Mouse (Mus musculus): Measurements from ENCODE around the gene Ccdc78. TPM values are rescaled to one million over a fixed set of nuclear protein-coding genes. Genes with fewer than 3 reads are reported as not detected.
A peak's percentile ranks its signal among the peaks of the same experiment; 100 is the strongest.

Gene Ccdc78
- polyA plus RNA-seq, 1 experiment from 2014 or later: 0.18 TPM

DNA sequence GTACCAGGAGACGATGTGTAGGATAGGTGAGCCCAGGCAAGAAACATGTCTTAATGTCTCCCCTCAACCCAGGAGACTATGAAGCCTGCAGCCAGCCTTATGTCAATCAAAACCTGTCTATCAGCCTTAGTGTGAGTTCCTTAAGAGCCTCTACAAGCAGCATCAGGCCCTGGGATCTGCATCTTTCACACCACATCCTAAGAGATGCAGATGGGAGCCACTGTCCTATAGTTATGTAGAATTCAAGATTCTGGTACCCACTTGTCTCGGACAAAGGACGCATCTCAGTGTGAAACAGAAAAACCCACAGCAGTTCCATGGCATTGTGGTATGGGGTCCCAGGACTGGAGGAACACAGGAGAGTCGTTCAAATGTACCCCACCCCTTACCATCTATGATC lies 31.3 kb upstream of the Ccdc78 start:
- Histone ChIP-seq H3K9ac (replicated peaks; ENCODE audit: low read length) (no peak overlapping the region), H3K4me3 (replicated peaks; ENCODE audit: low read depth, low read length) (no peak overlapping the region), H3K4me2 (ENCODE audit: low read length) (no peak overlapping the region), H3K9me3 (ENCODE audit: control insufficient read depth, low read length) (no peaks in the 10 kb centered on the region), H3K36me3 (ENCODE audit: control insufficient read depth, insufficient read depth, low read length) (no peaks in the 10 kb centered on the region), H3K4me1 (ENCODE audit: control insufficient read depth, insufficient read depth, low read length) (no peaks in the 10 kb centered on the region), H3K27ac (replicated peaks; ENCODE audit: low read depth, low read length) (no peak overlapping the region), H3K27me3 (ENCODE audit: control insufficient read depth, insufficient read depth, low read length) (no peaks in the 10 kb centered on the region)
- ATAC-seq (ENCODE audit: low FRiP score, low TSS enrichment) (no peak), DNase-seq (no peak)
- 78% methylated on average over 4 of the region's 4 CpGs for WGBS

DNA sequence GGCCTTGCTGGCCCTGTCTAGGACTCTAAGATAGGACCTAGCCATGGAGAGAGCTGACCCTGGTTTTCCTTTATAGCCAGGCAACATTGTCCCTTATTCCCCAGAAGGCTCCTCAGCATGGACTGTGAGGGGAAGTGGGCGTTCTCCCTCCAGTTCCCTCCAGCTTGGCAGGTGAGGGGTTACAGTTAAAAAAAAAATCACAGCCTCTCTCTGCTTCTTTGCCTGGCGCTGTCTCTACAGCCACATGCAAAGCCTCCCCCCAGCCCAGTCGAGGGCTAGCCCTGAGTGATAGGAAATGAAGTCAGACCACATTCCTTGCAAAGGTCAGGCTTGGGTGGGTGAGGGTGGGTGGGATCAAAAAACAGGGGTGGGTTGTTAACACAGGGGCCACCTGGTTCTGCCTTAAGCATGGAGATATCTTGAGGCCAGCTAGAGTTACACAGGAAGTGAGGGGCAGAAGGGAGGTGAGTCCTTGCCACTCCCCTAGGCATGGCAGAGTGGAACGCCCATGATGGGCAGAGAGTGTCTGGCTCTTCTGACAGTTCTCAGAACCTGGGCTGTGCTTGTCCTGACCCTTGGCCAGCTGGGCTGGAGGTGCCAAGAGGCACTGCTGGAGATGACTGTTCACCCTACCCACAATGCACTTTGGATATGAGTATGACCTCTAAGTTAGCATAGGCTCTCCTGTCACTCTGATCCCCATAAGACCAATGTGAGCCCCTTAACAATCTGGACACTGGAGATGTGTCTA lies 30.6 kb upstream of the Ccdc78 start:
- Histone ChIP-seq H3K4me3 (replicated peaks; ENCODE audit: low read depth, low read length) (no peak overlapping the region), H3K4me1 (ENCODE audit: control insufficient read depth, insufficient read depth, low read length) (no peaks in the 10 kb centered on the region), H3K9me3 (ENCODE audit: control insufficient read depth, low read length) (no peaks in the 10 kb centered on the region), H3K4me2 (ENCODE audit: low read length) (no peak overlapping the region), H3K27ac (replicated peaks; ENCODE audit: low read depth, low read length) (no peak overlapping the region), H3K36me3 (ENCODE audit: control insufficient read depth, insufficient read depth, low read length) (no peaks in the 10 kb centered on the region), H3K27me3 (ENCODE audit: control insufficient read depth, insufficient read depth, low read length) (no peaks in the 10 kb centered on the region), H3K9ac (replicated peaks; ENCODE audit: low read length) (no peak overlapping the region)
- no peak for DNase-seq
- no peak for ATAC-seq (ENCODE audit: low FRiP score, low TSS enrichment)
- WGBS: 70% methylated on average over 4 of the region's 4 CpGs

DNA sequence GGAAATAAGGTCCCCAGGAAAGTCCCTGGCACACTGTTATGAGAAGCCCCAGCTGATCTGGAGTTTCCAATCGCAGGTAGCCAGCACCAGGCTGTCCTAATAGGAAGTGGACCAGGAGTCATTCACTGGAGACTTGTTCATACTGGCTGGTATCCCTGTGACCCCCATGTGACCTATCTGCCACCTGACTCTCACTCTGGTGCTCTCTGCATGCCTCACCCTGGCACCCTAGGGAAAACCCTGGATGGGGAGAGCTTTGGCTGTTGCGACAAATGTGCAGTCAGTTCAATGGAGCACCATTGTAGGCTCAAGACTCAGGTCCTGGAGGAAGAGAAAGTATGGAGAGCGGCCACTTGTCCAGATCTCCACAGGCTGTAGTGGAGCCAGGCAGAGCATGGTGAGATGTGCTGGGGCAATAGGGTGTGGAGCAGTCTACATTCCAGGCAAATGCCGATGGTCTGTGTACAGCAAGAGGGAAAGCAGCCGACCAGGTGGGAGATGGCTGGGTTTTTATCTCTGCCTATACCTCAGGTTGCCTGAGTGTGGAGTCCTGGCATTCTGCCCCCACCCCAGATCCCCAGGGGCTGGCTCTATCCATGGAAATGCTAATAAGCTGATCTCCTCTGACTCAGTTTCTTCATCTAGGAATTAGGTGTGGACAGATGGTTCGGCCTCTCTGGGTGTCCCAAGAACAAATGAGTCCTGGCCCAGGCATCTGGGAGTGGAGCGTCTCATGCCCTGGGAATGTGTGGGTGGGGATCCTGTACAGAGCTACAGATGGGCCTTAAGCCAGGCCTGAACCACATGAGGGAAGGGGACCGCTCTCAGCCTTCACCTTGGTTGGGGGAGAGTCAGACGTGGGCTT lies 29.8 kb upstream of the Ccdc78 start:
- no peak overlapping the region for H3K9ac ChIP-seq (replicated peaks; ENCODE audit: low read length)
- DNase-seq (no peak), ATAC-seq (ENCODE audit: low FRiP score, low TSS enrichment) (no peak)
- H3K4me1 ChIP-seq (ENCODE audit: control insufficient read depth, insufficient read depth, low read length): no peaks in the 10 kb centered on the region
- no peak overlapping the region for H3K4me3 ChIP-seq (replicated peaks; ENCODE audit: low read depth, low read length)
- H3K36me3 ChIP-seq (ENCODE audit: control insufficient read depth, insufficient read depth, low read length): no peaks in the 10 kb centered on the region
- WGBS: 78% methylated on average over 9 of the region's 9 CpGs
- H3K4me2 ChIP-seq (ENCODE audit: low read length): no peak overlapping the region
- no peaks in the 10 kb centered on the region for H3K9me3 ChIP-seq (ENCODE audit: control insufficient read depth, low read length)
- H3K27me3 ChIP-seq (ENCODE audit: control insufficient read depth, insufficient read depth, low read length): no peaks in the 10 kb centered on the region
- H3K27ac ChIP-seq (replicated peaks; ENCODE audit: low read depth, low read length): no peak overlapping the region

DNA sequence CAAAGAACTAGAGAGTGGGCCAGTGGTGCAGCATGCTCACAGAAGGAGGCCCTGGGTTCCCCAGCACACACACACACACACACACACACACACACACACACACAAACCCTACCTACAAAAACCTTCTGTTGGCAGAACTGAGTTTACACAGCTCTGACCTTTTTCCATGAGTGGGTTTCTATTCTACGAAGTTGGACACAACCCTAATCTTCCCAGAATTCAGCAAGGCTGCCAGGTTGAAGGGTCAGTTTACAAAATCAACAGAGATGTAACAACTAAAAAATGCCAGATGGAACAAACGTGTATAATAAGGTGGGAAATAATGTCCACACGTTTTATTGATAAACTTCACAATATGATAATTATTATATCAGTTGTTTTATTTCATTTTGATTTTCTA lies 28.7 kb upstream of the Ccdc78 start:
- ATAC-seq (ENCODE audit: low FRiP score, low TSS enrichment): no peak
- H3K9ac ChIP-seq (replicated peaks; ENCODE audit: low read length): no peak overlapping the region
- no peaks in the 10 kb centered on the region for H3K4me1 ChIP-seq (ENCODE audit: control insufficient read depth, insufficient read depth, low read length)
- no peaks in the 10 kb centered on the region for H3K9me3 ChIP-seq (ENCODE audit: control insufficient read depth, low read length)
- 82% methylated on average over 3 of the region's 3 CpGs for WGBS
- H3K27ac ChIP-seq (replicated peaks; ENCODE audit: low read depth, low read length): no peak overlapping the region
- no peak overlapping the region for H3K4me3 ChIP-seq (replicated peaks; ENCODE audit: low read depth, low read length)
- H3K36me3 ChIP-seq (ENCODE audit: control insufficient read depth, insufficient read depth, low read length): no peaks in the 10 kb centered on the region
- no peak overlapping the region for H3K4me2 ChIP-seq (ENCODE audit: low read length)
- no peaks in the 10 kb centered on the region for H3K27me3 ChIP-seq (ENCODE audit: control insufficient read depth, insufficient read depth, low read length)
- no peak for DNase-seq

DNA sequence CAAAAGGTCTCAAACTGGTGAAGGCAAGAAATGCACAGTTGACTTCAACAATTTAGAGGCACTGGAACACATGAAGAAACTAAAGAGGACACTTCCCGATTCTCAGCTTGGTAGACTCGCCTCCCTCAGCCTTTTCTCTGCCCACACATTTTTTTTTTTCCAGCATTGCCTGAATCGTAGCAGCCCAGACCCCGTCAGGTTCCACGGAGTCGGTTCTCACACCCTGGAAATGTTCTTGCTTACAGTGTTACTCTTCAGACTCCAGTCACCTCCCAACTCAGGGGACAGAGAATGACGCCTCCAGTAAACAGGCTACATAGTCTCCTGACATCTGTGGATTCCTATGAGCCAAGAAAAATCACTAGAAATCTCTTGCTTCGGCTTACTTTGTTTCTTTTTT lies 26.2 kb upstream of the Ccdc78 start:
- DNase-seq (no peak), ATAC-seq (ENCODE audit: low FRiP score, low TSS enrichment) (no peak)
- no peak overlapping the region for H3K9ac ChIP-seq (replicated peaks; ENCODE audit: low read length)
- no peaks in the 10 kb centered on the region for H3K27me3 ChIP-seq (ENCODE audit: control insufficient read depth, insufficient read depth, low read length)
- H3K4me1 ChIP-seq (ENCODE audit: control insufficient read depth, insufficient read depth, low read length): no peaks in the 10 kb centered on the region
- H3K9me3 ChIP-seq (ENCODE audit: control insufficient read depth, low read length): no peaks in the 10 kb centered on the region
- H3K4me2 ChIP-seq (ENCODE audit: low read length): no peak overlapping the region
- WGBS: 80% methylated on average over 8 of the region's 8 CpGs
- no peak overlapping the region for H3K27ac ChIP-seq (replicated peaks; ENCODE audit: low read depth, low read length)
- H3K4me3 ChIP-seq (replicated peaks; ENCODE audit: low read depth, low read length): no peak overlapping the region
- H3K36me3 ChIP-seq (ENCODE audit: control insufficient read depth, insufficient read depth, low read length): no peaks in the 10 kb centered on the region

GRCm38 (mm10) chr17:25761561-25761970 lies 24.8 kb upstream of the Ccdc78 start:
- ATAC-seq (ENCODE audit: low FRiP score, low TSS enrichment): no peak
- H3K27ac ChIP-seq (replicated peaks; ENCODE audit: low read depth, low read length): no peak overlapping the region
- 22% methylated on average over 4 of the region's 4 CpGs for WGBS

GRCm38 (mm10) chr17:25762591-25762990 lies 23.8 kb upstream of the Ccdc78 start:
- 16% methylated on average over 3 of the region's 3 CpGs for WGBS
- DNase-seq: no peak
- H3K4me1 ChIP-seq (ENCODE audit: control insufficient read depth, insufficient read depth, low read length): no peaks in the 10 kb centered on the region
- no peak for ATAC-seq (ENCODE audit: low FRiP score, low TSS enrichment)
- no peak overlapping the region for H3K4me2 ChIP-seq (ENCODE audit: low read length)
- no peak overlapping the region for H3K9ac ChIP-seq (replicated peaks; ENCODE audit: low read length)
- H3K4me3 ChIP-seq (replicated peaks; ENCODE audit: low read depth, low read length): no peak overlapping the region
- no peaks in the 10 kb centered on the region for H3K36me3 ChIP-seq (ENCODE audit: control insufficient read depth, insufficient read depth, low read length)
- no peaks in the 10 kb centered on the region for H3K27me3 ChIP-seq (ENCODE audit: control insufficient read depth, insufficient read depth, low read length)
- H3K27ac ChIP-seq (replicated peaks; ENCODE audit: low read depth, low read length): no peak overlapping the region
- no peaks in the 10 kb centered on the region for H3K9me3 ChIP-seq (ENCODE audit: control insufficient read depth, low read length)

More at GRCm38 (mm10) chr17:25761561-25761970, 24.8 kb upstream of the Ccdc78 start:
- H3K27me3 ChIP-seq (ENCODE audit: control insufficient read depth, insufficient read depth, low read length): no peaks in the 10 kb centered on the region
- H3K36me3 ChIP-seq (ENCODE audit: control insufficient read depth, insufficient read depth, low read length): no peaks in the 10 kb centered on the region
- no peaks in the 10 kb centered on the region for H3K9me3 ChIP-seq (ENCODE audit: control insufficient read depth, low read length)
- H3K4me1 ChIP-seq (ENCODE audit: control insufficient read depth, insufficient read depth, low read length): no peaks in the 10 kb centered on the region
- H3K4me3 ChIP-seq (replicated peaks; ENCODE audit: low read depth, low read length): no peak overlapping the region
- H3K9ac ChIP-seq (replicated peaks; ENCODE audit: low read length): no peak overlapping the region
- no peak for DNase-seq
- no peak overlapping the region for H3K4me2 ChIP-seq (ENCODE audit: low read length)

- 52% methylated on average over 5 of the region's 5 CpGs for WGBS
- no peak overlapping the region for H3K9ac ChIP-seq (replicated peaks; ENCODE audit: low read length)
These were observed 20.5 kb upstream of the Ccdc78 start for GRCm38 (mm10) chr17:25765886-25766285.

More at GRCm38 (mm10) chr17:25765886-25766285, 20.5 kb upstream of the Ccdc78 start:
- Histone ChIP-seq H3K4me3 (replicated peaks; ENCODE audit: low read depth, low read length) (no peak overlapping the region), H3K27ac (replicated peaks; ENCODE audit: low read depth, low read length) (no peak overlapping the region), H3K9me3 (ENCODE audit: control insufficient read depth, low read length) (no peaks in the 10 kb centered on the region), H3K27me3 (ENCODE audit: control insufficient read depth, insufficient read depth, low read length) (no peaks in the 10 kb centered on the region), H3K4me2 (ENCODE audit: low read length) (no peak overlapping the region), H3K36me3 (ENCODE audit: control insufficient read depth, insufficient read depth, low read length) (no peaks in the 10 kb centered on the region), H3K4me1 (ENCODE audit: control insufficient read depth, insufficient read depth, low read length) (no peaks in the 10 kb centered on the region)
- ATAC-seq (ENCODE audit: low FRiP score, low TSS enrichment) (no peak), DNase-seq (peak; percentile 57)
